Mouse (Mus musculus) spleen, adult 2 months (tissue): Measurements from ENCODE around the gene Hps5.

Experiments used
- CTCF ChIP-seq: fragments of 200-500 bp; IDR thresholded peaks from 2 replicates; pipeline ENCODE4 v1.5.1; 2011; ENCODE audit warnings: mild to moderate bottlenecking, inconsistent platforms; ENCODE audit not compliant: insufficient read depth, insufficient read length, insufficient replicate concordance; ENCODE audit errors: extremely low read depth
- POLR2A ChIP-seq: fragments of 200-500 bp; IDR thresholded peaks from 2 replicates; pipeline ENCODE4 v1.6.1; 2011; ENCODE audit warnings: low read depth, low read length, inconsistent platforms

DNA sequence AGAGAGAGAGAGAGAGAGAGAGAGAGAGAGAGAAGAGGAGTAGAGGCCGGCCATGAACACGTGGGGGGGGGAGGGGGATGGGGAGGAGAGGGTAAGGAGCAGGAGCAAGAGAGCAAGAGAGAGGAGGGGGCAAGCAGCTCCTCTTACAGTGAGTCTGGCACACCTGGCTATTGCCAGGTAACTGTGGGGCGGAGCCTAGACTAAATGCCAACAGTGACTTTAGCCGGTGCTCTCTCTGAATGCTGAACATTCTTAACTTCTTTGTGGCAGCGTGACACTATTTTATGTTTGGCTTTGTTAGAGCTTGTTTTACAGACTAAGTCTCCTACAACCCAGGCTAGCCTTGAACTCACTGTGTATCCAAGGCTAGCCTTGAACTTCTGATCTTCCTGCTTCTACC lies 46.4 kb upstream of the Hps5 start:
- TF ChIP-seq CTCF, result no peak
- no peak for TF ChIP-seq POLR2A
